Mouse (Mus musculus): ENCODE data around the gene 1700025F22Rik.
A peak's percentile ranks its signal among the peaks of the same experiment; 100 is the strongest.
"Not testable (repeated sequence)": the region's sequence is repeated elsewhere in the genome, so short reads cannot be mapped to it uniquely, and the experiment has no call there.

The 1700025F22Rik gene

GRCm38 (mm10) chr19:11165172-11165571, at the start of gene 1700025F22Rik:
TSS of gene 1700025F22Rik (minus strand) at chr19:11165320.
- peak; percentile 6 for DNase-seq

- no peak for DNase-seq
Measured at GRCm38 (mm10) chr19:11196546-11196945, 31.4 kb upstream of the 1700025F22Rik start, which contains the start of gene Ms4a13. TSS of gene Ms4a13 (minus strand) at chr19:11196737.

- DNase-seq: no peak
Measured at GRCm38 (mm10) chr19:11192552-11192951, 27.4 kb upstream of the 1700025F22Rik start.

GRCm38 (mm10) chr19:11184121-11184520, 19.0 kb upstream of the 1700025F22Rik start:
- peak; percentile 21 for DNase-seq

- no peak for DNase-seq
Measured at GRCm38 (mm10) chr19:11177464-11177863, 12.3 kb upstream of the 1700025F22Rik start.

- DNase-seq: not testable (repeated sequence)
Measured at GRCm38 (mm10) chr19:11157890-11158289, 7.2 kb downstream of the 1700025F22Rik start.

- DNase-seq: no peak
Measured at GRCm38 (mm10) chr19:11135336-11135735, 29.8 kb downstream of the 1700025F22Rik start.

GRCm38 (mm10) chr19:11134852-11135251, 30.3 kb downstream of the 1700025F22Rik start:
- DNase-seq: no peak

GRCm38 (mm10) chr19:11130776-11131175, 34.3 kb downstream of the 1700025F22Rik start, which contains the start of gene 1700017D01Rik:
TSS of gene 1700017D01Rik (minus strand) at chr19:11130876.
- DNase-seq: not testable (repeated sequence)

- no peak for DNase-seq
Measured at GRCm38 (mm10) chr19:11129702-11130101, 35.4 kb downstream of the 1700025F22Rik start.

- DNase-seq: peak; percentile 20
Measured at GRCm38 (mm10) chr19:11121016-11121420, 44.1 kb downstream of the 1700025F22Rik start.

GRCm38 (mm10) chr19:11119338-11119737, 45.8 kb downstream of the 1700025F22Rik start:
- no peak for DNase-seq

GRCm38 (mm10) chr19:11107746-11108145, 57.4 kb downstream of the 1700025F22Rik start:
- DNase-seq: peak; percentile 42

GRCm38 (mm10) chr19:11101880-11102279, 63.2 kb downstream of the 1700025F22Rik start:
- DNase-seq: no peak

- no peak for DNase-seq
Measured at GRCm38 (mm10) chr19:11098401-11098800, 66.7 kb downstream of the 1700025F22Rik start.

- not testable (repeated sequence) for DNase-seq
Measured at GRCm38 (mm10) chr19:11092131-11092530, 73.0 kb downstream of the 1700025F22Rik start.

Measured in lung, postnatal 10 days (tissue).